Mouse (Mus musculus): ENCODE measurements around the gene Akap2. TPM values are rescaled to one million over a fixed set of nuclear protein-coding genes. Genes with fewer than 3 reads are reported as not detected.

Gene Akap2
- polyA plus RNA-seq, 1 experiment, result not detected

- Histone ChIP-seq H3K4me3 (ENCODE audit: insufficient read depth, low read depth, low read length) (no peak overlapping the region), H3K27ac (ENCODE audit: insufficient read depth, low read depth, low read length) (no peak overlapping the region), H3K4me1 (ENCODE audit: control insufficient read depth, insufficient read depth, low read length) (peaks cover 10% of the 10 kb centered on the region)
- TF ChIP-seq POLR2A (IDR thresholded peaks at IDR 0.05; ENCODE audit: insufficient read depth, low read depth, low read length), result no peak
- TF ChIP-seq CTCF (IDR thresholded peaks at IDR 0.05; ENCODE audit: insufficient read depth, low read depth, low read length), result no peak
- 68% methylated on average over 1 of the region's 1 CpGs for WGBS
Measured at GRCm38 (mm10) chr4:57851731-57852130, 134.3 kb downstream of the Akap2 start.

GRCm38 (mm10) chr4:57852461-57853040, 135.1 kb downstream of the Akap2 start:
- Histone ChIP-seq H3K4me3 (ENCODE audit: insufficient read depth, low read depth, low read length) (no peak overlapping the region), H3K4me1 (ENCODE audit: control insufficient read depth, insufficient read depth, low read length) (peaks cover 8% of the 10 kb centered on the region), H3K27ac (ENCODE audit: insufficient read depth, low read depth, low read length) (no peak overlapping the region)
- TF ChIP-seq CTCF (IDR thresholded peaks at IDR 0.05; ENCODE audit: insufficient read depth, low read depth, low read length), result no peak
- TF ChIP-seq POLR2A (IDR thresholded peaks at IDR 0.05; ENCODE audit: insufficient read depth, low read depth, low read length), result no peak
- WGBS, result 47% methylated on average over 9 of the region's 9 CpGs

GRCm38 (mm10) chr4:57854181-57854580, 136.7 kb downstream of the Akap2 start:
- H3K4me1 ChIP-seq (ENCODE audit: control insufficient read depth, insufficient read depth, low read length), result peaks cover 8% of the 10 kb centered on the region

DNA sequence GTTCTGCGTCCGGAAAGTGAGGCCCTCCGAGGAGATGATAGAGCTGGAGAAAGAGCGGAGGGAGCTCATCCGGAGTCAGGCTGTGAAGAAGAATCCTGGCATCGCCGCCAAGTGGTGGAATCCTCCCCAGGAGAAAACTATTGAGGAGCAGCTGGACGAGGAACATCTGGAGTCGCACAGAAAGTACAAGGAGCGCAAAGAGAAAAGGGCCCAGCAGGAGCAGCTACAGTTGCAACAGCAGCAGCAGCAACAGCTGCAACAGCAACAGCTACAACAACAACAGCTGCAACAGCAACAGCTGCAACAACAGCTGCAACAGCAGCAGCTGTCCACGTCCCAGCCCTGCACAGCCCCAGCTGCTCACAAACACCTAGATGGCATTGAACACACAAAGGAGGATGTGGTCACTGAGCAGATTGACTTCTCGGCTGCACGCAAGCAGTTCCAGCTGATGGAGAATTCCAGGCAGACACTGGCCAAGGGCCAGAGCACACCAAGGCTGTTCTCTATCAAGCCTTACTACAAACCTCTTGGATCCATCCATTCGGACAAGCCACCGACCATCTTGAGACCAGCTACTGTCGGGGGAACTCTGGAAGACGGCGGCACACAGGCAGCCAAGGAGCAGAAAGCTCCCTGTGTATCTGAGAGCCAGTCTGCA, 138.0 kb downstream of the Akap2 start:
- WGBS, result 91% methylated on average over 18 of the region's 18 CpGs
- Histone ChIP-seq H3K4me1 (ENCODE audit: control insufficient read depth, insufficient read depth, low read length) (peaks cover 8% of the 10 kb centered on the region), H3K4me3 (ENCODE audit: insufficient read depth, low read depth, low read length) (no peak overlapping the region), H3K27ac (ENCODE audit: insufficient read depth, low read depth, low read length) (no peak overlapping the region)
- no peak for TF ChIP-seq POLR2A (IDR thresholded peaks at IDR 0.05; ENCODE audit: insufficient read depth, low read depth, low read length)
- no peak for TF ChIP-seq CTCF (IDR thresholded peaks at IDR 0.05; ENCODE audit: insufficient read depth, low read depth, low read length)

More at GRCm38 (mm10) chr4:57854181-57854580, 136.7 kb downstream of the Akap2 start:
- TF ChIP-seq POLR2A (IDR thresholded peaks at IDR 0.05; ENCODE audit: insufficient read depth, low read depth, low read length), result no peak
- TF ChIP-seq CTCF (IDR thresholded peaks at IDR 0.05; ENCODE audit: insufficient read depth, low read depth, low read length), result no peak
- Histone ChIP-seq H3K27ac (ENCODE audit: insufficient read depth, low read depth, low read length) (no peak overlapping the region), H3K4me3 (ENCODE audit: insufficient read depth, low read depth, low read length) (no peak overlapping the region)
- WGBS, result 93% methylated on average over 6 of the region's 6 CpGs

DNA sequence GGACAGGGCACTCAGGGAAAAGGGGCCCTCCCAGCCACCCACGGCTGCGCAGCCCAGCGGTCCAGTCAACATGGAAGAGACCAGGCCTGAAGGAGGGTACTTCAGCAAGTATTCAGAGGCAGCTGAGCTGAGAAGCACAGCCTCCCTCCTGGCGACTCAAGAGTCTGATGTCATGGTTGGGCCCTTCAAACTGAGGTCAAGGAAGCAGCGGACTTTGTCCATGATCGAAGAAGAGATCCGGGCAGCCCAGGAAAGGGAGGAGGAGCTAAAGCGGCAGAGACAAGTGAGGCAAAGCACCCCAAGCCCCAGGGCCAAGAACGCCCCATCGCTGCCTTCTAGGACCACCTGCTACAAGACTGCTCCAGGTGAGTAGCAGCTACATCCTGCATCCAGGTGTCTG, 139.2 kb downstream of the Akap2 start:
- 94% methylated on average over 10 of the region's 10 CpGs for WGBS
- Histone ChIP-seq H3K4me1 (ENCODE audit: control insufficient read depth, insufficient read depth, low read length) (peaks cover 4% of the 10 kb centered on the region), H3K4me3 (ENCODE audit: insufficient read depth, low read depth, low read length) (no peak overlapping the region), H3K27ac (ENCODE audit: insufficient read depth, low read depth, low read length) (no peak overlapping the region)
- TF ChIP-seq CTCF (IDR thresholded peaks at IDR 0.05; ENCODE audit: insufficient read depth, low read depth, low read length), result no peak
- TF ChIP-seq POLR2A (IDR thresholded peaks at IDR 0.05; ENCODE audit: insufficient read depth, low read depth, low read length), result no peak

GRCm38 (mm10) chr4:57860204-57860611, 142.8 kb downstream of the Akap2 start:
- no peak for TF ChIP-seq POLR2A (IDR thresholded peaks at IDR 0.05; ENCODE audit: insufficient read depth, low read depth, low read length)
- TF ChIP-seq CTCF (IDR thresholded peaks at IDR 0.05; ENCODE audit: insufficient read depth, low read depth, low read length), result no peak
- H3K4me3 ChIP-seq (ENCODE audit: insufficient read depth, low read depth, low read length), result no peak overlapping the region
- H3K27ac ChIP-seq (ENCODE audit: insufficient read depth, low read depth, low read length), result no peak overlapping the region
- WGBS, result 85% methylated on average over 6 of the region's 6 CpGs
- peaks cover 2% of the 10 kb centered on the region; the same call in 1 of the 2 replicates for H3K4me1 ChIP-seq (ENCODE audit: control insufficient read depth, insufficient read depth, low read length)

DNA sequence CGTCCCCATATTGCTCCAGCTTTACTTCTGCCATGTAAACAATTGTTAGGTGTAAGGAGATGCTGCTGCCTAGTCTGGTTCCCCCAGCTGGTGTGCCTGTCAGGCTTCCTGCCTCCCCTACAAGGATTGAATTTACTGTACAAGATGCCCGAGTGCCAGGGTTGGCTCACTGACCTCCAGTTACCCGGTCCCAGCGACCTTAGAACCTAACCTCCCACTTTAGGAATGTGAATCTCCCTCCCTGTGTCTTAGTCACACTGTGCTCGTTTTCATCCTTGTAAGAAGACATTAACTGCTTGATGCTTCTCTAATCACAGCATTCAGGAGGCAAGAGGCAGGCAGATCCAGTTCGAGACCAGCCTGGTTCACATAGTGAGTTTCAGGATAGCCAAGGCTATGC, 143.7 kb downstream of the Akap2 start:
- no peak overlapping the region for H3K27ac ChIP-seq (ENCODE audit: insufficient read depth, low read depth, low read length)
- 72% methylated on average over 6 of the region's 6 CpGs for WGBS
- peaks cover 2% of the 10 kb centered on the region; the same call in 1 of the 2 replicates for H3K4me1 ChIP-seq (ENCODE audit: control insufficient read depth, insufficient read depth, low read length)
- TF ChIP-seq POLR2A (IDR thresholded peaks at IDR 0.05; ENCODE audit: insufficient read depth, low read depth, low read length), result no peak
- no peak for TF ChIP-seq CTCF (IDR thresholded peaks at IDR 0.05; ENCODE audit: insufficient read depth, low read depth, low read length)
- H3K4me3 ChIP-seq (ENCODE audit: insufficient read depth, low read depth, low read length), result no peak overlapping the region

DNA sequence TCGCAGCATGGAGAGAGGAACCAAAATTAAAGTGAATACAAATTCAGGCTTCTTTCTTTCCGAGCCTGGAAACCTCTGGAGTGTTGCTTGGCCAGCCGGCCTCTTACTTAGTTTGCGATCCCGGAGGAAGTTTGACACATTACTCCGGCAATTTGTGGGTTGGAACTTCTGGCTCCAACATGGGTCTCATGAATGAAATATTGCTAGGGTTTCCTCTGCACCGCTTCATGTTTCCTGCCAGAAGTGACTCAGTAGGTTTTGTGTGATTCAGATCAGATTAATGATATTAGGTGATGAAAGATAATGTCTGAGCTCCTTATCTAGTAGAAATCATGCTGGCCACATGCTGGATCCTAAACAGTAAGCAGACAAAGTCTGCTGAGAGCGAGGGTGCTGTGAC, 144.4 kb downstream of the Akap2 start:
- H3K4me1 ChIP-seq (ENCODE audit: control insufficient read depth, insufficient read depth, low read length), result peaks cover 4% of the 10 kb centered on the region; the same call in 1 of the 2 replicates
- no peak overlapping the region for H3K27ac ChIP-seq (ENCODE audit: insufficient read depth, low read depth, low read length)
- no peak for TF ChIP-seq CTCF (IDR thresholded peaks at IDR 0.05; ENCODE audit: insufficient read depth, low read depth, low read length)
- no peak for TF ChIP-seq POLR2A (IDR thresholded peaks at IDR 0.05; ENCODE audit: insufficient read depth, low read depth, low read length)
- no peak overlapping the region for H3K4me3 ChIP-seq (ENCODE audit: insufficient read depth, low read depth, low read length)
- WGBS, result 73% methylated on average over 8 of the region's 8 CpGs

- Histone ChIP-seq H3K27ac (ENCODE audit: insufficient read depth, low read depth, low read length) (no peak overlapping the region), H3K4me3 (ENCODE audit: insufficient read depth, low read depth, low read length) (no peak overlapping the region), H3K4me1 (ENCODE audit: control insufficient read depth, insufficient read depth, low read length) (peaks cover 4% of the 10 kb centered on the region; the same call in 1 of the 2 replicates)
- 75% methylated on average over 9 of the region's 9 CpGs for WGBS
- TF ChIP-seq CTCF (IDR thresholded peaks at IDR 0.05; ENCODE audit: insufficient read depth, low read depth, low read length) (no peak), POLR2A (IDR thresholded peaks at IDR 0.05; ENCODE audit: insufficient read depth, low read depth, low read length) (no peak)
Measured at GRCm38 (mm10) chr4:57862269-57862986, 145.0 kb downstream of the Akap2 start.
